Mouse (Mus musculus) lung, postnatal 0 days (tissue): Measurements from ENCODE around the gene Olfr1427.

ENCODE experiments used
- CTCF ChIP-seq: IDR thresholded peaks from 2 replicates; pipeline ENCODE4 v1.5.1; 2016; ENCODE audit warnings: antibody characterized with exemption, mild to moderate bottlenecking
- EP300 ChIP-seq: IDR thresholded peaks from 2 replicates; pipeline ENCODE4 v1.6.1; 2016; ENCODE audit warnings: antibody characterized with exemption, mild to moderate bottlenecking, control low read depth

- TF ChIP-seq CTCF, result no peak
- TF ChIP-seq EP300, result no peak
These were observed at the start of gene Olfr1427 for GRCm38 (mm10) chr19:12103234-12103633.
